ENCODE assay signal across 14 mouse cellular contexts in the genomic region with DNA sequence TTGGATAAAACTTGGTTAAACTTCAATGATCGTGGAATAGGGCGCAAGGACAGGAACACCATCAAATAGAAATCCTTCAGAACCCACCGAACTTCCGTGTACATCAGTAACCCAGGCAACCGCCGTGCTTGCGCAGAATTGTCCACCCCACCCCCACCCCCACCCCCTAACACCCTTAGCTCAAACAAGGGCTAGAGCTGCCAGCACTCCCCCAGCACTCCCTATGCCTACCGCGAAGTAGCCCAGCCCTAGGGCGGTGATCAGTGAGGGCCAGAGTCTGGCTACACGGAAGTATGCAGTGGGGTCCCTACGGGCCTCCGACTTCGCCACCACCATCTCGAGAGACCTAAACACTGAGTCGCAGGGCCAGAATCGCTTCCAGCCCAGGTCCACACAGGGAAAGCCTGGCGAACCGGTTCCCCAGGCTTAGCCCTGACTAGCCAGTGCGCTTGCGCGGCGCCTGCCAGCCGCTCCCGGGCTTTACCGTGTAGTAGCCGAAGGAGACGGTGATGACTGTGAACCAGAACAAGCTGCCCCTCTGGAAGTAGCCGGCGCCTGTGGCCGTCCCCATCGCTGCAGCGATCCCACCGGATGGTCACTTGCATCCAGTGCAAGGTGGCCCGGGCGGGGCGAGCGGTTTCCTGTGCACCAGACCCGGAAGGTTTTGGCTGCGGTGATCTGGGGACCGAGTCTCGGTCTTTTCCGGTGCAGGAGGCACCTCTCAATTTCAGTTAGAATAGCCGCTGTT. TPM values are rescaled to one million over a fixed set of nuclear protein-coding genes. Genes with fewer than 3 reads are reported as not detected.
DNase-seq lines count a peak whose midpoint lies in the region; ATAC-seq and TF ChIP-seq lines count a peak whose summit lies in the region.
"Not testable (repeated sequence)": the region's sequence is repeated elsewhere in the genome, so short reads cannot be mapped to it uniquely, and the experiment has no call there.
"Had no signal": no experiment of that assay in that cellular context is flagged by ENCODE, and none has a peak within 500 bp of the region (broad histone marks: within the 10 kb centered on the region; RNA-seq: fewer than 3 reads in every experiment).

No protein-coding gene starts in this region.

- H3K9ac ChIP-seq in embryonic facial prominence, embryonic 14.5 days (ENCODE audit: low read depth, low read length); forebrain, postnatal 0 days; hindbrain, embryonic 12.5 days; intestine, postnatal 0 days (ENCODE audit: low read depth, low read length); liver, embryonic 13.5 days; neural tube, embryonic 11.5 days (ENCODE audit: low read length): not testable (repeated sequence)

- no CpG with 5 or more reads among the region's 44 CpGs for WGBS in embryonic facial prominence, embryonic 14.5 days
- WGBS in forebrain, postnatal 0 days = no CpG with 5 or more reads among the region's 44 CpGs
- WGBS in hindbrain, embryonic 12.5 days = no CpG with 5 or more reads among the region's 44 CpGs
- no CpG with 5 or more reads among the region's 44 CpGs for WGBS in intestine, postnatal 0 days
- WGBS in liver, embryonic 13.5 days (ENCODE audit: insufficient replicate concordance) = no CpG with 5 or more reads among the region's 44 CpGs
- no CpG with 5 or more reads among the region's 44 CpGs for WGBS in neural tube, embryonic 11.5 days

- H3K4me1 ChIP-seq in embryonic facial prominence, embryonic 14.5 days (ENCODE audit: control insufficient read depth, insufficient read depth, low read length); forebrain, postnatal 0 days (ENCODE audit: insufficient read depth); hindbrain, embryonic 12.5 days; intestine, postnatal 0 days (replicated peaks; ENCODE audit: control insufficient read depth, insufficient read depth, low read length); liver, embryonic 13.5 days (replicated peaks); neural tube, embryonic 11.5 days (ENCODE audit: control insufficient read depth, insufficient read depth, low read length): not testable (repeated sequence)

- H3K9me3 ChIP-seq in embryonic facial prominence, embryonic 14.5 days (ENCODE audit: control insufficient read depth, low read length); forebrain, postnatal 0 days (ENCODE audit: low read length); hindbrain, embryonic 12.5 days (replicated peaks); intestine, postnatal 0 days (ENCODE audit: control insufficient read depth); liver, embryonic 13.5 days (replicated peaks); neural tube, embryonic 11.5 days (ENCODE audit: control insufficient read depth, low read length): not testable (repeated sequence)

- not testable (repeated sequence) for DNase-seq in embryonic facial prominence, embryonic 14.5 days (ENCODE audit: low spot score); forebrain, postnatal 0 days; liver, embryonic 13.5 days; neural tube, embryonic 11.5 days (ENCODE audit: low spot score)

- ATAC-seq in embryonic facial prominence, embryonic 14.5 days (ENCODE audit: low read depth) = peak; percentile 94
- peak; percentile 96 for ATAC-seq in forebrain, postnatal 0 days
- ATAC-seq in hindbrain, embryonic 12.5 days (ENCODE audit: low FRiP score) = peak; percentile 76
- peak; percentile 92 for ATAC-seq in intestine, postnatal 0 days
- ATAC-seq in liver, embryonic 13.5 days (ENCODE audit: low read depth) = peak; percentile 69
- ATAC-seq in megakaryocyte progenitor cell, adult 5-6 weeks (replicated peaks; ENCODE audit: poor library complexity) = peak; percentile 82
- ATAC-seq in neural tube, embryonic 11.5 days (ENCODE audit: insufficient read depth, low FRiP score, low TSS enrichment) = peak; percentile 63; the same call in 1 of the 2 replicates

- TF ChIP-seq CTCF in forebrain, postnatal 0 days (IDR thresholded peaks at IDR 0.05; ENCODE audit: low read depth); intestine, postnatal 0 days (IDR thresholded peaks at IDR 0.05; ENCODE audit: low read depth): not testable (repeated sequence)

- not testable (repeated sequence) for H3K36me3 ChIP-seq in embryonic facial prominence, embryonic 14.5 days (ENCODE audit: control insufficient read depth, insufficient read depth, low read length); forebrain, postnatal 0 days (ENCODE audit: insufficient read depth); hindbrain, embryonic 12.5 days; intestine, postnatal 0 days (ENCODE audit: control insufficient read depth, insufficient read depth); liver, embryonic 13.5 days; neural tube, embryonic 11.5 days (ENCODE audit: control insufficient read depth, insufficient read depth, low read length)

- not testable (repeated sequence) for H3K4me3 ChIP-seq in embryonic facial prominence, embryonic 14.5 days (ENCODE audit: low read depth, low read length); forebrain, postnatal 0 days (ENCODE audit: low read depth, low read length); hindbrain, embryonic 12.5 days; intestine, postnatal 0 days (ENCODE audit: low read depth, low read length); liver, embryonic 13.5 days (replicated peaks); neural tube, embryonic 11.5 days (ENCODE audit: low read depth, low read length)

- H3K27me3 ChIP-seq in embryonic facial prominence, embryonic 14.5 days (replicated peaks; ENCODE audit: control insufficient read depth, insufficient read depth, low read length); forebrain, postnatal 0 days (ENCODE audit: insufficient read depth, low read length); hindbrain, embryonic 12.5 days; intestine, postnatal 0 days (replicated peaks; ENCODE audit: control insufficient read depth, insufficient read depth, low read length); liver, embryonic 13.5 days; neural tube, embryonic 11.5 days (ENCODE audit: control insufficient read depth, insufficient read depth, low read length): not testable (repeated sequence)

- H3K4me2 ChIP-seq in embryonic facial prominence, embryonic 14.5 days (ENCODE audit: low read depth, low read length); forebrain, postnatal 0 days (ENCODE audit: low read depth); hindbrain, embryonic 12.5 days (replicated peaks); intestine, postnatal 0 days (replicated peaks; ENCODE audit: low read depth); liver, embryonic 13.5 days; neural tube, embryonic 11.5 days (ENCODE audit: low read depth): not testable (repeated sequence)

- H3K27ac ChIP-seq in embryonic facial prominence, embryonic 14.5 days (replicated peaks; ENCODE audit: low read depth, low read length); forebrain, postnatal 0 days (ENCODE audit: low read depth, low read length); hindbrain, embryonic 12.5 days; intestine, postnatal 0 days (ENCODE audit: low read depth, low read length); liver, embryonic 13.5 days; neural tube, embryonic 11.5 days (ENCODE audit: low read depth, low read length): not testable (repeated sequence)

RNA-seq across cellular contexts. Expression of gene Tmem254a, which starts 0.5 kb away (rescaled TPM):
- polyA plus RNA-seq in embryonic facial prominence, embryonic 14.5 days (2014; fragmentation: Nextera tagmentation; extraction: Ambion mirVana) = 2.6 and 5.5 TPM in 2 replicates
- total RNA-seq in forebrain, postnatal 0 days (2014; rRNA removed) = 8.0 and 10.1 TPM in 2 replicates
- 4.5 and 5.7 TPM in 2 replicates for polyA plus RNA-seq in forebrain, postnatal 0 days (2015; fragmentation: Nextera tagmentation; extraction: Ambion mirVana)
- polyA plus RNA-seq in hindbrain, embryonic 12.5 days (2016; fragmentation: Nextera tagmentation; extraction: Ambion mirVana) = 2.0 and 2.2 TPM in 2 replicates
- 4.7 and 5.0 TPM in 2 replicates for polyA plus RNA-seq in intestine, postnatal 0 days (2015; fragmentation: Nextera tagmentation; extraction: Ambion mirVana)
- 0.92 and 1.2 TPM in 2 replicates for polyA plus RNA-seq in liver, embryonic 13.5 days (2015; fragmentation: Nextera tagmentation; extraction: Ambion mirVana)
- 12.2 and 18.6 TPM in 2 replicates for total RNA-seq in megakaryocyte progenitor cell, adult 5-6 weeks (2015)
- 1.0 and 1.2 TPM in 2 replicates for total RNA-seq in megakaryocyte progenitor cell, adult 5-6 weeks (2017)
- 1.1 and 2.4 TPM in 2 replicates for polyA plus RNA-seq in neural tube, embryonic 11.5 days (2014; fragmentation: Nextera tagmentation; extraction: Ambion mirVana)

RNA-seq across cellular contexts. Expression of gene Cphx1, which starts 11.1 kb away (rescaled TPM):
- not detected in 2 replicates for polyA plus RNA-seq in embryonic facial prominence, embryonic 14.5 days (2014; fragmentation: Nextera tagmentation; extraction: Ambion mirVana)
- 0.33 TPM in 1 of 2 replicates, not detected in the other for total RNA-seq in forebrain, postnatal 0 days (2014; rRNA removed)
- 0.16 TPM in 1 of 2 replicates, not detected in the other for polyA plus RNA-seq in forebrain, postnatal 0 days (2015; fragmentation: Nextera tagmentation; extraction: Ambion mirVana)
- polyA plus RNA-seq in hindbrain, embryonic 12.5 days (2016; fragmentation: Nextera tagmentation; extraction: Ambion mirVana) = not detected in 2 replicates
- polyA plus RNA-seq in intestine, postnatal 0 days (2015; fragmentation: Nextera tagmentation; extraction: Ambion mirVana) = 0.24 TPM in 1 of 2 replicates, not detected in the other
- polyA plus RNA-seq in liver, embryonic 13.5 days (2015; fragmentation: Nextera tagmentation; extraction: Ambion mirVana) = 0.08 TPM in 1 of 2 replicates, not detected in the other
- total RNA-seq in megakaryocyte progenitor cell, adult 5-6 weeks (2015) = not detected in 2 replicates
- not detected in 2 replicates for total RNA-seq in megakaryocyte progenitor cell, adult 5-6 weeks (2017)
- polyA plus RNA-seq in neural tube, embryonic 11.5 days (2014; fragmentation: Nextera tagmentation; extraction: Ambion mirVana) = not detected in 2 replicates
- total RNA-seq: heart, postnatal 14 days; layer of hippocampus, adult 2 months; left cerebral cortex, adult 2 months had no signal
- polyA plus RNA-seq: gonadal fat pad, adult 2 months; limb, embryonic 15.5 days; macrophage; small intestine, adult 2 months had no signal

RNA-seq across cellular contexts. Expression of gene Plac9a, which starts 24.1 kb away (rescaled TPM):
- 0.62 TPM in 1 of 2 replicates, not detected in the other for polyA plus RNA-seq in embryonic facial prominence, embryonic 14.5 days (2014; fragmentation: Nextera tagmentation; extraction: Ambion mirVana)
- total RNA-seq in forebrain, postnatal 0 days (2014; rRNA removed) = 2.0 TPM in 1 of 2 replicates, not detected in the other
- 0.70 TPM in 1 of 2 replicates, not detected in the other for polyA plus RNA-seq in forebrain, postnatal 0 days (2015; fragmentation: Nextera tagmentation; extraction: Ambion mirVana)
- polyA plus RNA-seq in hindbrain, embryonic 12.5 days (2016; fragmentation: Nextera tagmentation; extraction: Ambion mirVana) = not detected in 2 replicates
- 0.46 and 1.3 TPM in 2 replicates for polyA plus RNA-seq in intestine, postnatal 0 days (2015; fragmentation: Nextera tagmentation; extraction: Ambion mirVana)
- 0.70 TPM in 1 of 2 replicates, not detected in the other for polyA plus RNA-seq in liver, embryonic 13.5 days (2015; fragmentation: Nextera tagmentation; extraction: Ambion mirVana)
- not detected in 2 replicates for total RNA-seq in megakaryocyte progenitor cell, adult 5-6 weeks (2015)
- total RNA-seq in megakaryocyte progenitor cell, adult 5-6 weeks (2017) = not detected in 2 replicates
- not detected in 2 replicates for polyA plus RNA-seq in neural tube, embryonic 11.5 days (2014; fragmentation: Nextera tagmentation; extraction: Ambion mirVana)
- total RNA-seq: layer of hippocampus, adult 2 months; left cerebral cortex, adult 2 months had no signal
- polyA plus RNA-seq: limb, embryonic 15.5 days; macrophage; small intestine, adult 2 months had no signal

RNA-seq across cellular contexts. Expression of gene Duxbl1, which starts 51.4 kb away (rescaled TPM):
- 1.1 and 1.6 TPM in 2 replicates for polyA plus RNA-seq in embryonic facial prominence, embryonic 14.5 days (2014; fragmentation: Nextera tagmentation; extraction: Ambion mirVana)
- total RNA-seq in forebrain, postnatal 0 days (2014; rRNA removed) = 1.2 and 6.4 TPM in 2 replicates
- 1.1 and 2.0 TPM in 2 replicates for polyA plus RNA-seq in forebrain, postnatal 0 days (2015; fragmentation: Nextera tagmentation; extraction: Ambion mirVana)
- 5.4 and 5.8 TPM in 2 replicates for polyA plus RNA-seq in hindbrain, embryonic 12.5 days (2016; fragmentation: Nextera tagmentation; extraction: Ambion mirVana)
- polyA plus RNA-seq in intestine, postnatal 0 days (2015; fragmentation: Nextera tagmentation; extraction: Ambion mirVana) = 0.10 and 0.64 TPM in 2 replicates
- 0.09 TPM in 1 of 2 replicates, not detected in the other for polyA plus RNA-seq in liver, embryonic 13.5 days (2015; fragmentation: Nextera tagmentation; extraction: Ambion mirVana)
- not detected in 2 replicates for total RNA-seq in megakaryocyte progenitor cell, adult 5-6 weeks (2015)
- total RNA-seq in megakaryocyte progenitor cell, adult 5-6 weeks (2017) = not detected in 2 replicates
- 3.8 and 5.9 TPM in 2 replicates for polyA plus RNA-seq in neural tube, embryonic 11.5 days (2014; fragmentation: Nextera tagmentation; extraction: Ambion mirVana)
- polyA plus RNA-seq: macrophage had no signal
